In the genomic region with DNA sequence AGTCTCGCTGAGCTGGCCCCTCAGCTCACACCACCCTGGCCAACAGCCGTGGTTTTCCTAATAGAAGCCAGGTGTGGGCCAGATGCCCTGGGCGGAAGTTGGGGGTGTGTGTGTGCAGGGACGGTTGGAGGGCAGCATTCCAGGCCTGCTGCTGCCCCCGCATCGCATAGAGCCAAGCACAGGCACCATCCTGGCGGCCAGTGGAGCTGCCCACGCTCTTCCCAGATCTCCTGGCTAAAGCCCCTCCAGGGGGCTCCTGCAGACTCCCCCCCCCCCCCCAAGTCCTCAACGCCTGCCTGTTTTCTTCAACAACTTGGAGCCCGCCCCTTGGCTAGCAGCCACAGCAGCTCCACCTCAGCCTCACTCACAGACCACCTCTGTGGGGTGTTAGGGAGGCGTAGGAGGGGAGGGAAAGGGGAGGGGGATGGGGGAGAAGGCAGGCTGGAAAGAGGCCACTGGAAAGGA, we compare ENCODE assay signal across 8 mouse cellular contexts. TPM values are rescaled to one million over a fixed set of nuclear protein-coding genes. Genes with fewer than 3 reads are reported as not detected.
DNase-seq lines count a peak whose midpoint lies in the region; ATAC-seq and TF ChIP-seq lines count a peak whose summit lies in the region.

No protein-coding gene starts in this region.

- H3K36me3 ChIP-seq in lung, embryonic 14.5 days (ENCODE audit: insufficient read depth), result peaks cover 10% of the 10 kb centered on the region; the same call in 1 of the 2 replicates
- H3K36me3 ChIP-seq in heart, embryonic 15.5 days, result peaks cover 8% of the 10 kb centered on the region
- peaks cover 13% of the 10 kb centered on the region for H3K36me3 ChIP-seq in liver, embryonic 11.5 days (ENCODE audit: control insufficient read depth, insufficient read depth, low read length)
- H3K36me3 ChIP-seq in stomach, postnatal 0 days (ENCODE audit: control insufficient read depth, insufficient read depth, low read length), result peaks cover 6% of the 10 kb centered on the region; the same call in 1 of the 2 replicates

- H3K27ac ChIP-seq in lung, embryonic 14.5 days (ENCODE audit: low read depth), result peak overlapping the region; percentile 73
- peak overlapping the region; percentile 75 for H3K27ac ChIP-seq in heart, embryonic 15.5 days
- H3K27ac ChIP-seq in liver, embryonic 11.5 days (ENCODE audit: low read depth, low read length), result peak overlapping the region; percentile 56; the same call in 1 of the 2 replicates
- H3K27ac ChIP-seq in stomach, postnatal 0 days (replicated peaks), result no peak overlapping the region

- 16% methylated on average over 11 of the region's 11 CpGs for WGBS in lung, embryonic 14.5 days
- 42% methylated on average over 11 of the region's 11 CpGs for WGBS in lung, adult 2 months
- WGBS in heart, embryonic 15.5 days, result 20% methylated on average over 11 of the region's 11 CpGs
- WGBS in liver, embryonic 11.5 days, result 45% methylated on average over 11 of the region's 11 CpGs
- WGBS in stomach, postnatal 0 days, result 48% methylated on average over 9 of the region's 11 CpGs

- TF ChIP-seq EP300 in stomach, postnatal 0 days (optimal IDR thresholded peaks at IDR 0.05), result no peak

- no peak overlapping the region for H3K4me3 ChIP-seq in lung, embryonic 14.5 days (ENCODE audit: low read depth, low read length)
- no peak overlapping the region for H3K4me3 ChIP-seq in lung, adult 2 months (replicated peaks; ENCODE audit: extremely low read depth, low read depth, low read length)
- H3K4me3 ChIP-seq in heart, embryonic 15.5 days, result no peak overlapping the region
- no peak overlapping the region for H3K4me3 ChIP-seq in liver, embryonic 11.5 days (ENCODE audit: low read depth, low read length)
- no peak overlapping the region for H3K4me3 ChIP-seq in stomach, postnatal 0 days (ENCODE audit: low read depth, low read length)

- TF ChIP-seq CTCF in lung, embryonic 14.5 days (IDR thresholded peaks at IDR 0.05; ENCODE audit: low read depth), result no peak
- TF ChIP-seq CTCF in lung, adult 2 months (IDR thresholded peaks at IDR 0.05; ENCODE audit: insufficient read depth, low read length), result no peak
- TF ChIP-seq CTCF in stomach, postnatal 0 days (IDR thresholded peaks at IDR 0.05; ENCODE audit: low read depth), result no peak

- H3K4me1 ChIP-seq in lung, embryonic 14.5 days (ENCODE audit: insufficient read depth), result peaks cover 24% of the 10 kb centered on the region
- H3K4me1 ChIP-seq in lung, adult 2 months (ENCODE audit: control insufficient read depth, insufficient read depth, low read length), result no peaks in the 10 kb centered on the region
- peaks cover 47% of the 10 kb centered on the region for H3K4me1 ChIP-seq in heart, embryonic 15.5 days (replicated peaks)
- peaks cover 21% of the 10 kb centered on the region for H3K4me1 ChIP-seq in liver, embryonic 11.5 days (replicated peaks; ENCODE audit: control insufficient read depth, insufficient read depth, low read length)
- peaks cover 3% of the 10 kb centered on the region; the same call in 1 of the 2 replicates for H3K4me1 ChIP-seq in stomach, postnatal 0 days (replicated peaks; ENCODE audit: control insufficient read depth, insufficient read depth)

- peak; percentile 76 for DNase-seq in lung, embryonic 14.5 days
- DNase-seq in lung, adult 2 months, result no peak
- DNase-seq in embryo, embryonic 9.5 days (ENCODE audit: extremely low spot score), result peak; percentile 79
- no peak for DNase-seq in liver, embryonic 11.5 days (ENCODE audit: low spot score)
- peak; percentile 42 for DNase-seq in stomach, postnatal 0 days (ENCODE audit: low spot score)
- DNase-seq in thymus, adult 18-20 months, result no peak
- no peak for DNase-seq in cerebellum, adult 9-10 months

- no peaks in the 10 kb centered on the region for H3K27me3 ChIP-seq in lung, embryonic 14.5 days (ENCODE audit: insufficient read depth, low read length)
- no peaks in the 10 kb centered on the region for H3K27me3 ChIP-seq in heart, embryonic 15.5 days
- H3K27me3 ChIP-seq in liver, embryonic 11.5 days (replicated peaks; ENCODE audit: control insufficient read depth, insufficient read depth, low read length), result no peaks in the 10 kb centered on the region
- no peaks in the 10 kb centered on the region for H3K27me3 ChIP-seq in stomach, postnatal 0 days (ENCODE audit: control insufficient read depth, insufficient read depth, low read length)

- 0 out of 2 replicates have a peak overlapping the region, but pooled peaks have one; percentile 13 for H3K9ac ChIP-seq in lung, embryonic 14.5 days
- no peak overlapping the region; the same call in 1 of the 2 replicates for H3K9ac ChIP-seq in heart, embryonic 15.5 days
- no peak overlapping the region for H3K9ac ChIP-seq in liver, embryonic 11.5 days (ENCODE audit: low read depth, low read length)
- no peak overlapping the region for H3K9ac ChIP-seq in stomach, postnatal 0 days (ENCODE audit: low read length)

- no peaks in the 10 kb centered on the region for H3K9me3 ChIP-seq in lung, embryonic 14.5 days (ENCODE audit: low read depth, low read length)
- H3K9me3 ChIP-seq in heart, embryonic 15.5 days (replicated peaks), result no peaks in the 10 kb centered on the region
- no peaks in the 10 kb centered on the region for H3K9me3 ChIP-seq in liver, embryonic 11.5 days (ENCODE audit: control insufficient read depth, low read length)
- H3K9me3 ChIP-seq in stomach, postnatal 0 days (ENCODE audit: control insufficient read depth, low read length), result no peaks in the 10 kb centered on the region

- no peak for TF ChIP-seq POLR2A in lung, adult 2 months (IDR thresholded peaks at IDR 0.05; ENCODE audit: borderline replicate concordance, extremely low read depth, low read depth, low read length)

- ATAC-seq in lung, embryonic 14.5 days (ENCODE audit: insufficient read depth), result peak; percentile 75
- ATAC-seq in heart, embryonic 15.5 days (replicated peaks; ENCODE audit: insufficient number of reproducible peaks, insufficient read depth, low FRiP score, low read depth), result peak; percentile 57
- ATAC-seq in liver, embryonic 11.5 days (replicated peaks; ENCODE audit: low FRiP score), result peak; percentile 19; the same call in 1 of the 2 replicates
- ATAC-seq in stomach, postnatal 0 days (ENCODE audit: low FRiP score, low TSS enrichment), result peak; percentile 48; the same call in 1 of the 2 replicates

- H3K4me2 ChIP-seq in lung, embryonic 14.5 days, result peak overlapping the region; percentile 34; the same call in 1 of the 2 replicates
- peak overlapping the region; percentile 28; the same call in 1 of the 2 replicates for H3K4me2 ChIP-seq in heart, embryonic 15.5 days
- H3K4me2 ChIP-seq in liver, embryonic 11.5 days, result no peak overlapping the region
- no peak overlapping the region for H3K4me2 ChIP-seq in stomach, postnatal 0 days (replicated peaks; ENCODE audit: low read depth)

RNA-seq across cellular contexts. Expression of a gene that starts 19.0 kb away (rescaled TPM):
- 58.7 and 59.3 TPM in 2 replicates for polyA plus RNA-seq in lung, embryonic 14.5 days (2014; fragmentation: Nextera tagmentation; extraction: Ambion mirVana)
- 16.1 and 21.2 TPM in 2 replicates for polyA plus RNA-seq in lung, adult 2 months (2012; rRNA removed)
- polyA plus RNA-seq in heart, embryonic 15.5 days (2015; fragmentation: Nextera tagmentation; extraction: Ambion mirVana), result 78.3 and 79.6 TPM in 2 replicates
- 104 and 111 TPM in 2 replicates for polyA plus RNA-seq in liver, embryonic 11.5 days (2014; fragmentation: Nextera tagmentation; extraction: Ambion mirVana)
- polyA plus RNA-seq in stomach, postnatal 0 days (2015; fragmentation: Nextera tagmentation; extraction: Ambion mirVana), result 47.0 and 49.2 TPM in 2 replicates

RNA-seq across cellular contexts. Expression of a gene that starts 19.1 kb away (rescaled TPM):
- polyA plus RNA-seq in lung, embryonic 14.5 days (2014; fragmentation: Nextera tagmentation; extraction: Ambion mirVana), result 23.1 and 23.5 TPM in 2 replicates
- 86.4 and 91.1 TPM in 2 replicates for polyA plus RNA-seq in lung, adult 2 months (2012; rRNA removed)
- 14.7 and 20.7 TPM in 2 replicates for polyA plus RNA-seq in heart, embryonic 15.5 days (2015; fragmentation: Nextera tagmentation; extraction: Ambion mirVana)
- 9.3 and 9.4 TPM in 2 replicates for polyA plus RNA-seq in liver, embryonic 11.5 days (2014; fragmentation: Nextera tagmentation; extraction: Ambion mirVana)
- 8.8 and 9.6 TPM in 2 replicates for polyA plus RNA-seq in stomach, postnatal 0 days (2015; fragmentation: Nextera tagmentation; extraction: Ambion mirVana)

RNA-seq across cellular contexts. Expression of a gene that starts 20.8 kb away (rescaled TPM):
- polyA plus RNA-seq in lung, embryonic 14.5 days (2014; fragmentation: Nextera tagmentation; extraction: Ambion mirVana), result 13.1 and 15.1 TPM in 2 replicates
- polyA plus RNA-seq in lung, adult 2 months (2012; rRNA removed), result 60.6 and 60.9 TPM in 2 replicates
- 11.2 and 15.8 TPM in 2 replicates for polyA plus RNA-seq in heart, embryonic 15.5 days (2015; fragmentation: Nextera tagmentation; extraction: Ambion mirVana)
- polyA plus RNA-seq in liver, embryonic 11.5 days (2014; fragmentation: Nextera tagmentation; extraction: Ambion mirVana), result 17.4 and 18.7 TPM in 2 replicates
- polyA plus RNA-seq in stomach, postnatal 0 days (2015; fragmentation: Nextera tagmentation; extraction: Ambion mirVana), result 7.6 and 8.1 TPM in 2 replicates

RNA-seq across cellular contexts. Expression of a gene that starts 34.0 kb away (rescaled TPM):
- 81.9 and 86.3 TPM in 2 replicates for polyA plus RNA-seq in lung, embryonic 14.5 days (2014; fragmentation: Nextera tagmentation; extraction: Ambion mirVana)
- 8.4 and 12.3 TPM in 2 replicates for polyA plus RNA-seq in lung, adult 2 months (2012; rRNA removed)
- polyA plus RNA-seq in heart, embryonic 15.5 days (2015; fragmentation: Nextera tagmentation; extraction: Ambion mirVana), result 118 and 125 TPM in 2 replicates
- 110 and 116 TPM in 2 replicates for polyA plus RNA-seq in liver, embryonic 11.5 days (2014; fragmentation: Nextera tagmentation; extraction: Ambion mirVana)
- 65.4 and 71.9 TPM in 2 replicates for polyA plus RNA-seq in stomach, postnatal 0 days (2015; fragmentation: Nextera tagmentation; extraction: Ambion mirVana)

Comparison
In these comparisons a context has a peak if more than half of its experiments do, and no peak if none do; other contexts are left out.
1. DNase-seq: peak in lung, embryonic 14.5 days (single experiment), embryo, embryonic 9.5 days (single experiment) and stomach, postnatal 0 days (single experiment); none in lung, adult 2 months (single experiment), liver, embryonic 11.5 days (single experiment), thymus, adult 18-20 months (0 of 2) and cerebellum, adult 9-10 months (single experiment).
2. ATAC-seq: peak in every context shown above with its lines; median percentile 75 in lung, embryonic 14.5 days; 57 in heart, embryonic 15.5 days; 48 in stomach, postnatal 0 days; 19 in liver, embryonic 11.5 days.
3. H3K4me2 ChIP-seq: peak in lung, embryonic 14.5 days (single experiment) and heart, embryonic 15.5 days (single experiment); none in liver, embryonic 11.5 days (single experiment) and stomach, postnatal 0 days (single experiment).